Mouse (Mus musculus) lung, postnatal 0 days (tissue): ENCODE measurements around the gene Neurl3.

Experiments used
- CTCF ChIP-seq: IDR thresholded peaks from 2 replicates; pipeline ENCODE4 v1.5.1; 2016; ENCODE audit warnings: antibody characterized with exemption, mild to moderate bottlenecking
- EP300 ChIP-seq: IDR thresholded peaks from 2 replicates; pipeline ENCODE4 v1.6.1; 2016; ENCODE audit warnings: antibody characterized with exemption, mild to moderate bottlenecking, control low read depth

GRCm38 (mm10) chr1:36240176-36240575 is 34.3 kb downstream of the Neurl3 start:
- TF ChIP-seq CTCF = no peak
- TF ChIP-seq EP300 = no peak
